Comparison of ENCODE assay signal across 19 mouse cellular contexts in genomic region chr14:122383931-122384330, GRCm38 (mm10).
DNase-seq lines count a peak whose midpoint lies in the region; ATAC-seq and TF ChIP-seq lines count a peak whose summit lies in the region.
"Had no signal": no experiment of that assay in that cellular context is flagged by ENCODE, and none has a peak within 500 bp of the region (broad histone marks: within the 10 kb centered on the region; RNA-seq: fewer than 3 reads in every experiment).

No protein-coding gene starts in this region.

- no peak for ATAC-seq in forebrain, embryonic 12.5 days (ENCODE audit: low FRiP score)
- no peak for ATAC-seq in liver, postnatal 0 days
- ATAC-seq in megakaryocyte-erythroid progenitor cell, adult 5-6 weeks (replicated peaks; ENCODE audit: low FRiP score, low TSS enrichment, poor library complexity, severe bottlenecking) = no peak
- ATAC-seq: intestine, embryonic 16.5 days had no signal

- H3K27me3 ChIP-seq in forebrain, embryonic 12.5 days = peaks cover 34% of the 10 kb centered on the region
- peaks cover 60% of the 10 kb centered on the region for H3K27me3 ChIP-seq in forebrain, embryonic 10.5 days (ENCODE audit: poor library complexity, severe bottlenecking)
- no peaks in the 10 kb centered on the region for H3K27me3 ChIP-seq in liver, postnatal 0 days (ENCODE audit: insufficient read depth, low read length)
- H3K27me3 ChIP-seq: heart, embryonic 12.5 days had no signal

- no peak overlapping the region for H3K9ac ChIP-seq in forebrain, embryonic 12.5 days
- no peak overlapping the region for H3K9ac ChIP-seq in liver, postnatal 0 days (replicated peaks)
- H3K9ac ChIP-seq: embryonic facial prominence, embryonic 13.5 days; heart, embryonic 12.5 days; midbrain, embryonic 12.5 days had no signal

- H3K4me2 ChIP-seq in forebrain, embryonic 12.5 days = 0 out of 2 replicates have a peak overlapping the region, but pooled peaks have one; percentile 32
- no peak overlapping the region for H3K4me2 ChIP-seq in liver, postnatal 0 days (ENCODE audit: low read depth, low read length)
- H3K4me2 ChIP-seq: embryonic facial prominence, embryonic 13.5 days; heart, embryonic 12.5 days had no signal

- peaks cover 33% of the 10 kb centered on the region for H3K4me1 ChIP-seq in forebrain, embryonic 12.5 days
- H3K4me1 ChIP-seq in forebrain, embryonic 10.5 days = peaks cover 55% of the 10 kb centered on the region
- H3K4me1 ChIP-seq in liver, postnatal 0 days (ENCODE audit: insufficient read depth) = no peaks in the 10 kb centered on the region
- H3K4me1 ChIP-seq: embryonic facial prominence, embryonic 13.5 days had no signal

- H3K4me3 ChIP-seq in forebrain, embryonic 12.5 days (replicated peaks) = no peak overlapping the region
- no peak overlapping the region for H3K4me3 ChIP-seq in forebrain, embryonic 10.5 days
- H3K4me3 ChIP-seq in liver, postnatal 0 days (ENCODE audit: low read depth, low read length) = no peak overlapping the region
- H3K4me3 ChIP-seq: embryonic facial prominence, embryonic 13.5 days; heart, embryonic 12.5 days; midbrain, embryonic 12.5 days had no signal

- H3K27ac ChIP-seq in forebrain, embryonic 12.5 days = no peak overlapping the region
- no peak overlapping the region for H3K27ac ChIP-seq in forebrain, embryonic 10.5 days
- no peak overlapping the region for H3K27ac ChIP-seq in liver, postnatal 0 days (ENCODE audit: low read depth)
- H3K27ac ChIP-seq: embryonic facial prominence, embryonic 13.5 days; midbrain, embryonic 12.5 days had no signal

- H3K36me3 ChIP-seq in forebrain, embryonic 12.5 days (replicated peaks) = no peaks in the 10 kb centered on the region
- H3K36me3 ChIP-seq in forebrain, embryonic 10.5 days (replicated peaks) = no peaks in the 10 kb centered on the region
- no peaks in the 10 kb centered on the region for H3K36me3 ChIP-seq in liver, postnatal 0 days (replicated peaks; ENCODE audit: insufficient read depth, low read length)
- H3K36me3 ChIP-seq: embryonic facial prominence, embryonic 13.5 days; heart, embryonic 12.5 days; midbrain, embryonic 12.5 days had no signal

- TF ChIP-seq CTCF in liver, postnatal 0 days (IDR thresholded peaks at IDR 0.05; ENCODE audit: low read depth) = no peak

- DNase-seq in forebrain, embryonic 10.5 days (ENCODE audit: extremely low spot score, low spot score) = no peak
- peak; percentile 1 for DNase-seq in liver, postnatal 0 days
- DNase-seq in liver = no peak
- DNase-seq in cerebellum, postnatal 14 days = peak; percentile 65 to 75
- DNase-seq in gastrocnemius, adult 18-20 months (ENCODE audit: low spot score) = no peak
- DNase-seq: adrenal gland, postnatal 10 days; heart, postnatal 36 days; kidney, postnatal 14 days; layer of hippocampus, adult 9-11 months; lung, adult 2 months; lung, postnatal 4 days; right cerebral cortex, postnatal 4 days; thymus, postnatal 25 days had no signal

- no peaks in the 10 kb centered on the region for H3K9me3 ChIP-seq in forebrain, embryonic 12.5 days
- H3K9me3 ChIP-seq in forebrain, embryonic 10.5 days = no peaks in the 10 kb centered on the region
- H3K9me3 ChIP-seq in liver, postnatal 0 days (ENCODE audit: low read length) = no peaks in the 10 kb centered on the region
- H3K9me3 ChIP-seq: embryonic facial prominence, embryonic 13.5 days; heart, embryonic 12.5 days; midbrain, embryonic 12.5 days had no signal

- 80% methylated on average over 6 of the region's 6 CpGs for WGBS in forebrain, embryonic 12.5 days
- 91% methylated on average over 6 of the region's 6 CpGs for whole genome bisulfite sequencing in forebrain, embryonic 10.5 days
- WGBS in liver, postnatal 0 days (ENCODE audit: insufficient replicate concordance) = 89% methylated on average over 6 of the region's 6 CpGs

- no peak for TF ChIP-seq EP300 in liver, postnatal 0 days (IDR thresholded peaks at IDR 0.05; ENCODE audit: low read depth)

Comparison
In these comparisons a context has a peak if more than half of its experiments do, and no peak if none do; other contexts are left out.
1. DNase-seq: peak in liver, postnatal 0 days (single experiment) and cerebellum, postnatal 14 days (2 of 2); none in forebrain, embryonic 10.5 days (single experiment), liver (single experiment) and gastrocnemius, adult 18-20 months (single experiment).